Comparison of ENCODE assay signal across 8 mouse cellular contexts in the genomic region with DNA sequence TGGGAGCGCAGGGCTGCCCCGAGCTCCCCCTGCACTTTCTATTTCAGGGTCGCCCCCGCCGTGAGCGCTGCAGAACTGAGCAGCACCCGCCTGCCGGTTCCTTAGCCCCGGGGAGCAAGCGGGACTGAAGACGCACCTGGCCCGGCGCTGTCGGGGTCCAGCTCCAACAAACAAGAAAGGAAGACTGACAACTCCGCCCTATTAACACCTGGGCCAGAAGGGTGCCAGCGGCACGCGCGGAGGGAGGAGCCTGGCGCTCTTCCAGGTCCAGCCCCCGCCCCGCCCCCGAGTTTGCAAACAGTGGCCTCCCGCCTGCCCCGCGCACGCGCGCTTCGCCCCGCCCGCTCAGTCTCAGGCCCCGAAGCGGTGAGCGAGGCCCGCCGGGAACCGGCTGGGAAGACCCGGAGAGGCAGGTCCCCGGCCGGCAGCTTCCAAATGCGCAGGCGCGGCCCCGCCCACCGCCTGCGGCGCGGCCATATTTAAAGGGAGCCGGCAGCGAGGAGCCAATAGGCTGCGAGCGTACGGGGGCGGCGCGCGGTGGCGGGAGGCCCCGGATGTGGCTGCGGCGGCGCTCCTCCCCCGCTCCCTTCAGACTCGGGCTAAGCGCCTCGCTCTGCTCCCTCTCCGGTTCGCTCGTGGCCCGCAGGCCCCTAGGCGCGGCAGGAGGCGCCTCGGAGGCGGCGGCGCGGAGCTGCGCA. TPM values are rescaled to one million over a fixed set of nuclear protein-coding genes. Genes with fewer than 3 reads are reported as not detected.
DNase-seq lines count a peak whose midpoint lies in the region; ATAC-seq lines count a peak whose summit lies in the region.

A gene (plus strand): TSS at position 587 of the 698 bp plus-strand sequence.

- peaks cover 6% of the 10 kb centered on the region for H3K4me1 ChIP-seq in brown adipose tissue, adult 24 weeks (ENCODE audit: control insufficient read depth, insufficient read depth, insufficient read length, low read length)
- H3K4me1 ChIP-seq in heart, embryonic 14.5 days (ENCODE audit: control insufficient read depth in 2 of 2, insufficient read depth in 2 of 2, low read length in 2 of 2) = peaks cover 29 to 47% of the 10 kb centered on the region in 2 experiments
- peaks cover 40% of the 10 kb centered on the region for H3K4me1 ChIP-seq in liver, embryonic 13.5 days (replicated peaks)
- H3K4me1 ChIP-seq in stomach, embryonic 16.5 days (ENCODE audit: control insufficient read depth, insufficient read depth, low read length) = peaks cover 24% of the 10 kb centered on the region

- WGBS in heart, embryonic 14.5 days = under 1% methylated on average over 65 of the region's 80 CpGs
- WGBS in liver, embryonic 13.5 days (ENCODE audit: insufficient replicate concordance) = under 1% methylated on average over 80 of the region's 80 CpGs
- WGBS in stomach, embryonic 16.5 days = under 1% methylated on average over 73 of the region's 80 CpGs

- peak; percentile 95 for ATAC-seq in heart, embryonic 14.5 days (ENCODE audit: insufficient number of reproducible peaks, insufficient read depth, low FRiP score, low read depth)
- ATAC-seq in liver, embryonic 13.5 days (ENCODE audit: low read depth) = peak; percentile 95
- ATAC-seq in stomach, embryonic 16.5 days (ENCODE audit: insufficient read depth, low FRiP score) = peak; percentile 95

- H3K4me2 ChIP-seq in heart, embryonic 14.5 days (ENCODE audit: low read length) = peak within 1 kb of the TSS; percentile 91
- peak within 1 kb of the TSS; percentile 100 for H3K4me2 ChIP-seq in liver, embryonic 13.5 days
- peak within 1 kb of the TSS; percentile 92 for H3K4me2 ChIP-seq in stomach, embryonic 16.5 days (ENCODE audit: low read depth, low read length)

- H3K4me3 ChIP-seq in brown adipose tissue, adult 24 weeks (ENCODE audit: insufficient read depth, low read depth, low read length) = peak within 1 kb of the TSS; percentile 94
- H3K4me3 ChIP-seq in heart, embryonic 14.5 days (ENCODE audit: control insufficient read depth in 1 of 2, insufficient read depth in 1 of 2, low read depth in 1 of 2, low read length in 2 of 2) = peak within 1 kb of the TSS; percentile 92 to 96
- peak within 1 kb of the TSS; percentile 97 for H3K4me3 ChIP-seq in liver, embryonic 13.5 days (replicated peaks)
- H3K4me3 ChIP-seq in stomach, embryonic 16.5 days (replicated peaks; ENCODE audit: low read length) = peak within 1 kb of the TSS; percentile 92

- peak within 1 kb of the TSS; percentile 96 for H3K9ac ChIP-seq in heart, embryonic 14.5 days (ENCODE audit: low read length)
- peak within 1 kb of the TSS; percentile 90 for H3K9ac ChIP-seq in liver, embryonic 13.5 days
- H3K9ac ChIP-seq in stomach, embryonic 16.5 days (ENCODE audit: low read length) = peak within 1 kb of the TSS; percentile 93

- DNase-seq in CD4-positive, CD25-positive, alpha-beta regulatory T cell, adult 2 months (ENCODE audit: low read depth, low spot score) = peak; percentile 100
- peak; percentile 89 for DNase-seq in fibroblast of lung, adult 2 months (ENCODE audit: low read depth)
- DNase-seq in kidney, postnatal 14 days = peak; percentile 99
- peak; percentile 99 for DNase-seq in liver, embryonic 13.5 days
- DNase-seq in neural tube, embryonic 10.5 days (ENCODE audit: extremely low spot score, low spot score) = peak; percentile 99

- peak within 1 kb of the TSS; percentile 33; the same call in 1 of the 2 replicates for H3K27ac ChIP-seq in brown adipose tissue, adult 24 weeks (replicated peaks; ENCODE audit: low read depth, low read length)
- H3K27ac ChIP-seq in heart, embryonic 14.5 days (replicated peaks in 1 of 2; ENCODE audit: control insufficient read depth in 1 of 2, insufficient read depth in 1 of 2, low read depth in 2 of 2, low read length in 2 of 2) = peak within 1 kb of the TSS; percentile 74 to 92
- peak within 1 kb of the TSS; percentile 94 for H3K27ac ChIP-seq in liver, embryonic 13.5 days
- H3K27ac ChIP-seq in stomach, embryonic 16.5 days (ENCODE audit: low read length) = peak within 1 kb of the TSS; percentile 90

- H3K36me3 ChIP-seq in heart, embryonic 14.5 days (ENCODE audit: control insufficient read depth, insufficient read depth, low read length) = peaks cover 25% of the 10 kb centered on the region
- H3K36me3 ChIP-seq in liver, embryonic 13.5 days = peaks cover 30% of the 10 kb centered on the region
- H3K36me3 ChIP-seq in stomach, embryonic 16.5 days (ENCODE audit: control insufficient read depth, insufficient read depth, low read length) = no peaks in the 10 kb centered on the region

- peaks cover 10% of the 10 kb centered on the region; the same call in 1 of the 2 replicates for H3K27me3 ChIP-seq in heart, embryonic 14.5 days (ENCODE audit: control insufficient read depth, insufficient read depth, low read length)
- peaks cover 33% of the 10 kb centered on the region for H3K27me3 ChIP-seq in liver, embryonic 13.5 days
- peaks cover 8% of the 10 kb centered on the region for H3K27me3 ChIP-seq in stomach, embryonic 16.5 days (ENCODE audit: control insufficient read depth, insufficient read depth, low read length)

- H3K9me3 ChIP-seq in heart, embryonic 14.5 days (ENCODE audit: control insufficient read depth, low read length) = no peaks in the 10 kb centered on the region
- H3K9me3 ChIP-seq in liver, embryonic 13.5 days (replicated peaks) = no peaks in the 10 kb centered on the region
- H3K9me3 ChIP-seq in stomach, embryonic 16.5 days (replicated peaks; ENCODE audit: control insufficient read depth, low read length) = no peaks in the 10 kb centered on the region

RNA-seq across cellular contexts. Expression of the gene that starts here (rescaled TPM):
- 19.9 and 25.8 TPM in 2 replicates for polyA plus RNA-seq in brown adipose tissue, adult 24 weeks (2012; ENCODE audit: insufficient read depth, insufficient read length, missing spikeins)
- polyA plus RNA-seq in heart, embryonic 14.5 days (2014; fragmentation: Nextera tagmentation; extraction: Ambion mirVana) = 4.8 and 5.3 TPM in 2 replicates
- 2.0 and 2.1 TPM in 2 replicates for polyA plus RNA-seq in liver, embryonic 13.5 days (2015; fragmentation: Nextera tagmentation; extraction: Ambion mirVana)
- 2.0 and 2.2 TPM in 2 replicates for polyA plus RNA-seq in stomach, embryonic 16.5 days (2015; fragmentation: Nextera tagmentation; extraction: Ambion mirVana)

Comparison
In these comparisons a context has a peak if more than half of its experiments do, and no peak if none do; other contexts are left out.
1. Peak in every context shown above with its lines: DNase-seq, ATAC-seq, H3K4me3 ChIP-seq and H3K27ac ChIP-seq.
2. H3K27ac ChIP-seq: peak in every context shown above with its lines; median percentile 94 in liver, embryonic 13.5 days; 90 in stomach, embryonic 16.5 days; 83 in heart, embryonic 14.5 days; 33 in brown adipose tissue, adult 24 weeks.